Mouse (Mus musculus) lung, adult 2 months (tissue): ENCODE data around the gene Phf21a.

Experiments
- CTCF ChIP-seq: fragments of 200-500 bp; IDR thresholded peaks from 2 replicates; pipeline ENCODE4 v1.5.1; 2011; ENCODE audit warnings: mild to moderate bottlenecking, low read length, control low read depth; ENCODE audit not compliant: insufficient read depth
- POLR2A ChIP-seq: fragments of 200-500 bp; IDR thresholded peaks from 2 replicates; pipeline ENCODE4 v1.6.1; 2011; ENCODE audit warnings: low read depth, mild to moderate bottlenecking, control low read depth, low read length, borderline replicate concordance; ENCODE audit errors: extremely low read depth

GRCm38 (mm10) chr2:92071143-92071542 is 21.8 kb upstream of the Phf21a start:
- TF ChIP-seq CTCF (no peak), POLR2A (no peak)
